Mouse (Mus musculus) bone marrow, adult 2 months (tissue): ENCODE results near the gene Fbxl3. TPM values are rescaled to one million over a fixed set of nuclear protein-coding genes. Genes with fewer than 3 reads are reported as not detected.
A peak's percentile ranks its signal among the peaks of the same experiment; 100 is the strongest.

Source experiments
- H3K27ac ChIP-seq: fragments of 200-500 bp; 2 replicates; pipeline ENCODE4 v1.5.1; 2012; ENCODE audit warnings: low read depth, mild to moderate bottlenecking, control low read depth, inconsistent platforms, low read length; ENCODE audit not compliant: control insufficient read depth, poor library complexity, insufficient read depth
- H3K4me1 ChIP-seq: fragments of 200-500 bp; 2 replicates; pipeline ENCODE4 v1.6.1; 2011; ENCODE audit warnings: low read length; ENCODE audit not compliant: control insufficient read depth, insufficient read depth
- H3K4me3 ChIP-seq: fragments of 200-500 bp; replicated peaks from 2 replicates; pipeline ENCODE3; 2011; ENCODE audit warnings: mild to moderate bottlenecking, low read depth, low read length, control low read depth; ENCODE audit not compliant: control insufficient read depth
- CTCF ChIP-seq: fragments of 200-500 bp; IDR thresholded peaks from 2 replicates; pipeline ENCODE4 v1.5.1; 2011; ENCODE audit warnings: low read length, control low read depth; ENCODE audit not compliant: control insufficient read depth, insufficient read depth
- POLR2A ChIP-seq: fragments of 200-500 bp; IDR thresholded peaks from 2 replicates; pipeline ENCODE4 v1.6.1; 2011; ENCODE audit warnings: low read depth, mild to moderate bottlenecking, control low read depth, low read length, borderline replicate concordance; ENCODE audit not compliant: control insufficient read depth
- WGBS: fragments of 180-500 bp; shearing (Covaris S2); methylation state at CpG from one replicate; pipeline ENCODE4 v1.1.7; 2018; 5-methylcytosine and 5-hydroxymethylcytosine counted together
- polyA plus RNA-seq: library from polyadenylated mRNA; stranded (reverse); fragments of >200 nt; gene quantifications from 2 replicates; pipeline ENCODE4 v1.2.4, GENCODE M21; 2011; ENCODE audit warnings: low replicate concordance; ENCODE audit not compliant: missing spikeins, insufficient read depth, insufficient read length

Gene Fbxl3
- polyA plus RNA-seq, 1 experiment = 36.3 TPM

DNA sequence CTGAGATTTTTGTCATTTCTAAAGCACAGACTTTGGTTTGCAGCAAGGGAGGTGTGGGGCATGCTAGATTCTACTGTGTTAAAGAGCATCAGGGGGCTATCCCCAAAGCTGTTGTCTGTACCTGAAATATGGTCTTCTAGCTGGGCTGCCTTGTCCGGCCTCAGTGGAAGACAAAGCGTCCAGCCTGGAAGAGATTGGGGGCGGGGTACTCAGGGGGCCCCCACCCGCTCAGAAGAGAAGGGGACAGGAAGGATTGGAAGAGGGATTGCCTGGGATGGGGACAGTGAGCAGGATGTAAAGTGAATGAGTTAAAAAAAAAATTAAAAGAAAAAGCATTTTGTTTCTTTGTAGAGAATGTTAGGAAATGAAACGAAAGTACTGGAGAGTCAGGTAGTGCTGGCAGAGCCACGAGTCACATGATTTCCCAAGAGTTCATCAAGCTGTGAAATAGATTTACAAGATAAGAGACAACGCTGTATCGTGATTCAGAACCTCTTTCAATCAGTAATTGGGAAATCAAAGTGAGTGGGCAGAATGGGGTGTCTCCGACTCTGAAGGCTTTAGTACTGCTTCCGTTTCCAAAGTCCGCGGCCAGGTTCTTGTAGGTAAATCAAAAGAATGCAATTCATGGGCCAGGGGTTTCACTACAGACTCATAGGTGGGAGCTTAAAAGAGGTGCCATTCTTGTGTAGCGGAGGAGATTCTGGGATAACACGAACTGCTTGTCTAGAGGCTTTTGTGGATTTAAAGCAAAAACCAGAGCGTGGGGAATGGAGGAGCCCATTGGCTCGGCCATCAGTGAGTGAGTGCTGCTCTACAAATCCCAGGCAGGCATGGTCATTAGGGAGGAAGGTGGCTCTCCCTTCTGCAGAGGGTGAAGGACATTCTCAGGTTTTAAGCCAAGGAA lies 21.1 kb downstream of the Fbxl3 start:
- Histone ChIP-seq H3K4me1 (peaks cover 1% of the 10 kb centered on the region; the same call in 1 of the 2 replicates), H3K27ac (no peak overlapping the region), H3K4me3 (no peak overlapping the region)
- TF ChIP-seq CTCF (no peak), POLR2A (no peak)
- WGBS = 74% methylated on average over 16 of the region's 16 CpGs

DNA sequence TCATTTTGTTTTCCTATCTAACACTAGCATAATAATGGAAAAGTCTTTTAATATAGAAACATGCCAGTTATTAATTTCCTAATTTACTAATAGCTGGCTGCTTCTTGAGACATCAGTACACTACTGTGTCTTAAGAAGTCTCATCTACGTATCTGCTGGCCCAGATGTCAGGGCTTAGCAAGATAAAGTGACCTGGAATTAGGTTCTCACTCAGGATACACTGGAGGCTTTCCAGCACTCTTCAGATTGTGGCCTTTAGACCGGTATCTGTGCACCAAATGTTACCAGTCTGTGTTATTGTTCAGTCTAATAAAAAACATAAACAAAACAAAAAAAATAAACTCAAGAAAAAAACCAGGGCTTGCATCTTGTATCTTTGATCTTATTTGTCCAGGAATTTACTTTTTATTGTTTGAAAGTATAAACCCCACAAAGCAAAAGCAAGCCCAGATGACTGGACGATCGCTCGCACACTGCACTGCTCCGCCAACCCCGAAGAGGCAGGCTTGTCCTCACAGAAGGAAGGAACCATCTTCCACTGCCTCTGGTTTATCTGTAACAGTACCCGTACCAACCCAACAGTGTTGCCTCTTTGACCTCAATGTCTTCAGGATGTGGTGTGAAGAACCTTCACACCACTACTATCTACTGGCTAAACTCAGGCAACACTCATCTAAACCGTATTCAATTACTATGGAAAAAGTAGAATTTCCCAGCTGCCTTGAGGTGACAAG lies 21.9 kb downstream of the Fbxl3 start:
- TF ChIP-seq CTCF (no peak), POLR2A (no peak)
- peaks cover 1% of the 10 kb centered on the region; the same call in 1 of the 2 replicates for H3K4me1 ChIP-seq
- H3K27ac ChIP-seq = no peak overlapping the region
- WGBS = 85% methylated on average over 9 of the region's 9 CpGs
- no peak overlapping the region for H3K4me3 ChIP-seq

DNA sequence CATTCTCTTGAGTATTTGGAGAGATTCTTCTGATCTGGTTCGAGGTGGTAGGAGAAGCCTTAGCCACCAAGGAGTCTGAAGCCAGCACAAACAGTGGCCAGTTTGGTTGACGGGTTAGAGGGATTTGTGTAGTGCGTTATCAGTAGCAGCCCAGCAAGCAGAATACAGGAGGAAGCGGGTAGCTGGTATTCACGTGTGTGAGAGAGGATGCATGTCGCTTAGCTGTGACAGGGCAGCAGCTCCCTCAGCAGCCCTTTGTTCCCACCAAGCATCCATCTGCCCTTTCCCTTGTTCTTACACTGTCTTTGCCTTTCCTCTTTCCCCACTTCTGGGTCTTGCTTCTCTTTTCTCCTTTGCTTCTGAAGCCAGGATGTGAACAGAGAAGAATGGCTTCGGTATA lies 24.2 kb downstream of the Fbxl3 start:
- H3K27ac ChIP-seq = no peak overlapping the region
- 75% methylated on average over 7 of the region's 7 CpGs for WGBS
- TF ChIP-seq CTCF (no peak), POLR2A (no peak)
- peaks cover 1% of the 10 kb centered on the region; the same call in 1 of the 2 replicates for H3K4me1 ChIP-seq
- no peak overlapping the region for H3K4me3 ChIP-seq

DNA sequence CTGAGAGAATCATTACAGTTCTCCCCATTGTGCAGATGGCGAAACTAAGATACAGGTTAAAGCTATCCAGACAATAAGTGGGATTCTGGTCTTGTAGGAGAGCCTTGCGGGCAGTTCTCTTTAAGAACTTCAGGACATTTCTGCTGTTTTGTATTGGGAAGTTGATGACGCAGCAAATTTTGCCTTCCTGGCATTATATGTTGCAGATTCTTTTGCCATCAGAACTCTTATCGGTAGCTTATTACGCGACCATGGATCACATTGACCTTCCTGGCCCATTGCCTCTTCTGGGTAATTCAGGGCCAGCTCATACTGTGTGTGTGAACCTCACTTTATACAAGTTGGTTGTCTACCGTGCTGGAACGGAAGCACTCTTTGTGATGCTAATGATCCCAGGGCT lies 25.5 kb downstream of the Fbxl3 start:
- Histone ChIP-seq H3K4me3 (no peak overlapping the region), H3K4me1 (peaks cover 1% of the 10 kb centered on the region; the same call in 1 of the 2 replicates), H3K27ac (no peak overlapping the region)
- TF ChIP-seq CTCF (no peak), POLR2A (no peak)
- WGBS = 92% methylated on average over 8 of the region's 8 CpGs

DNA sequence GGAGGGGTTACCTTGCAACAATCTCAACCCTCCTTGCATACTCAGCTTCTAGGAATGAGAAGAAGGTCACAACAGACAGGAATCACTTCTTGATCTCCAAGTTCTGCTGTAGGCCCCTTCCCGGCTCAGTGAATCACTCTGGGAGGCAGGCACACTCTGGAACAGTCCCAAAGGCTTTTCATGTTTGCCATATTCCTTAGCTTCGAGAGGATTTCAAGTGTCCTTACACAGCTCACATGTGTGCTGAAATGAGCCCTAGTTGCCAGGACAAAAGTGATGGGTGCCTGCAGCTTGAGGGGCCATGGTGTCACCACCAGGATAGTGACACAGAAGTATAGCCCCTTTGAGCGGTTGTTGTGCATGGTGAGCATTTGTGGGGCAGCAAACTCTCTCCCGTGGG lies 26.6 kb downstream of the Fbxl3 start:
- TF ChIP-seq POLR2A (no peak), CTCF (no peak)

DNA sequence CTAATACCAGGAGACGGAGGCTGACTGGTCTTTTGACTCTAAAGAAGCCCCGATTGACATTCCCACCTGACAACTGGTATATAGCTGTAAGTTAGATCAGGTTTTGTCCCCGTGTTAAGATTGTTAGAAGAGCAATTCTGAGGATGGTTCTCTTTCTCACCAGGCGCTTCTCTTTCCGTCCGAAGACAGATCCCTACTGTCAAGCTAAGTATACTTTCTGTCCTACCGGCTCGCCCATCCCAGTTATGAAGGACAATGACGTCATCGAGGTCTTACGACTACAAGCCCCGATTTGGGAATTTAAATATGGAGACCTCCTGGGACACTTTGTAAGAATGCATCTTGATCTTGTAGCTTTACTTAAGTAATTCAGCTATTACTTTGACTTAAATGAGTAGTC lies 27.9 kb downstream of the Fbxl3 start:
- WGBS = 86% methylated on average over 12 of the region's 12 CpGs
- H3K4me3 ChIP-seq = no peak overlapping the region
- TF ChIP-seq POLR2A (no peak), CTCF (no peak)
- no peak overlapping the region for H3K27ac ChIP-seq
- H3K4me1 ChIP-seq = no peaks in the 10 kb centered on the region; the same call in 1 of the 2 replicates

More for the DNA sequence above, 26.6 kb downstream of the Fbxl3 start:
- H3K4me3 ChIP-seq = no peak overlapping the region
- WGBS = 90% methylated on average over 4 of the region's 4 CpGs
- no peak overlapping the region for H3K27ac ChIP-seq
- no peaks in the 10 kb centered on the region; the same call in 1 of the 2 replicates for H3K4me1 ChIP-seq

DNA sequence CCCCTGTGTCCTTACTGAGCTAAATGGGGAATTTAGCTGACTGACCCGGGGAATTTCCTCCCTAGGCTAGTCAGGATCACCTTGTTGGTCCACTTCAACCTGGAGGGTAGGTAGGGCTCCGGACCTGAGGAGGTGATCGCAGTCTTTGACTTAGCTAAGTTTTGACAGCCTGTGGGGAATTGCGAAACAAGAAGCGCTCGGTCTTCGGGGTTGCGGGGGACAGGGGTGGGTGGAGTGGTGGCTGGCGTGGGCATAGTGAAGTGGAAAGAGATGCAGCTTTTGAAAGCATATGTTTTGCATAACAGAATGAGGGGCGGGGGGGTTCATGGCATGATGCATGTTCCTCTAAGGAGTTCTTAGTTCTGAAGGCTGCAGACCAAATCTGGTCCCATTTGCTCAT lies 28.6 kb downstream of the Fbxl3 start:
- Histone ChIP-seq H3K4me1 (no peaks in the 10 kb centered on the region; the same call in 1 of the 2 replicates), H3K4me3 (peak overlapping the region; percentile 62), H3K27ac (peak overlapping the region; percentile 96; the same call in 1 of the 2 replicates)
- no peak for TF ChIP-seq POLR2A
- TF ChIP-seq CTCF = no peak
- WGBS = 2% methylated on average over 10 of the region's 10 CpGs

DNA sequence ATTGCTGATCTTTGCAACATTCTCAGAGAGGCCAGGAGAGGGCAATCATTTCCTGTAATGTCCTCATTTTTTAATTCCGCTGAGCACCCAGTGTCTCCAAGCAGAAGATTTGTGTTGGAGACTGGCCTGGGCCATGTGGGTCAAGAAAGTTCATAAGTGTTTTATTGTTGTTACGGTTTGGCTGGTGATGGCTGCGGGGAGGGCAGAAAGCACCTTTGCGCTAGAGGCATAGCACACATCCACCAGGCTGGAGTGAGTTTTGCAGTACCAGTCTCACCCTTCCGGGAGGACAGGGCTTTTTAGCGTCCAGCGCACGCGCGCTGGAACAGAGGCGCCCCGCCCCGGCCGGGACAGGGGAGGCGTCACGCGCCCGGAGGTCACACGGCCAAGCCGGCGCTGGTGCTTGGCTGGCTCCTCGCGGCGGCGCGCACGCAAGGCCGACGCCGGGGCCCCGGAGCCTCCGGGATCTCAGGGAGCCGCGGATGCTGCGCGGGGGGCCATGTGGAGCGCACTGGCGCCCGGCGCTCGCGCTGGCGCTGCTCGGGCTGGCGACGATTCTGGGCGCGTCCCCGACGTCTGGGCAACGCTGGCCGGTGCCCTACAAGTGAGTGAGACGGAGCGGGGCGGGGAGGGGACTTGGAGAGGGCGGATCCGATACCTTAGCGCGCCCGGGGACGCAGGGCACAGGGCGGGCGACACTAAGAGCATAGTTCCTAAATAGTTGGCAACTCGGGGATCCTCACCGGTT lies 29.3 kb downstream of the Fbxl3 start, which contains the start of gene Cln5:
Gene Cln5 (plus strand): TSS at position 353 of the 748 bp plus-strand sequence.
- H3K4me1 ChIP-seq = no peaks in the 10 kb centered on the region; the same call in 1 of the 2 replicates
- under 1% methylated on average over 65 of the region's 65 CpGs for WGBS
- peak within 1 kb of the TSS; percentile 96 for H3K27ac ChIP-seq
- TF ChIP-seq POLR2A = peak; percentile 70
- TF ChIP-seq CTCF = peak; percentile 19; the same call in 1 of the 2 replicates
- peak within 1 kb of the TSS; percentile 66 for H3K4me3 ChIP-seq
